Mouse (Mus musculus) heart, postnatal 0 days (tissue): ENCODE measurements around the gene Ano1.

Source experiments
- CTCF ChIP-seq: IDR thresholded peaks from 2 replicates; pipeline ENCODE4 v1.5.1; 2016; ENCODE audit warnings: antibody characterized with exemption, control low read depth, low read depth
- EP300 ChIP-seq: IDR thresholded peaks from 2 replicates; pipeline ENCODE4 v1.6.1; 2016; ENCODE audit warnings: antibody characterized with exemption, low read depth

DNA sequence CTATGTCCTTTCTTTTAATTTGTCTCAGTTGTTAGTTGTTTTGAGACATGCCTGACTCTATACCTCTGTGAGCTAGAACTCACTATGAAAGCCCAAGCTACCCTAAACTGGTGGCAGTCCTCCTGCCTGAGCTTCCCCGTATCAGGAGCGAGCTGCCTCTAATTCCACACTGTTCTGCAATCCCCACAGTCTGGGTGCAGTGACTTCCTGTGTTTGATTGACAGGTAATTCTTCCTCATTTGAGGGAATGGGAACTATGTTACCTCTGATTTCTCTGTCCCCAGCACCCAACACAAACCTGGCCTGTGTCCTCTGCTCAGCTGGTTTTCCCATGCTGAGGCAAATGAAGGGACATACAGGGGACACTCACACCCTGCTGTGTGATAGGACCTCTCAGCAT is 27.9 kb upstream of the Ano1 start:
- no peak for TF ChIP-seq EP300
- no peak for TF ChIP-seq CTCF
